Mouse (Mus musculus): ENCODE measurements around the gene Gm14443. TPM values are rescaled to one million over a fixed set of nuclear protein-coding genes. Genes with fewer than 3 reads are reported as not detected.
"Not testable (repeated sequence)": the region's sequence is repeated elsewhere in the genome, so short reads cannot be mapped to it uniquely, and the experiment has no call there.

Gene Gm14443
- 0.90 and 0.97 TPM in 2 replicates for polyA plus RNA-seq (2014; fragmentation: Nextera tagmentation; extraction: Ambion mirVana)

- H3K9me3 ChIP-seq (replicated peaks; ENCODE audit: control insufficient read depth, low read length); H3K4me1 ChIP-seq (ENCODE audit: control insufficient read depth, insufficient read depth, low read length); H3K4me2 ChIP-seq (ENCODE audit: low read length); H3K27me3 ChIP-seq (replicated peaks; ENCODE audit: control insufficient read depth, insufficient read depth, low read length); DNase-seq (ENCODE audit: low spot score); H3K27ac ChIP-seq (ENCODE audit: low read depth, low read length); H3K9ac ChIP-seq (ENCODE audit: low read length); H3K36me3 ChIP-seq (ENCODE audit: control insufficient read depth, insufficient read depth, low read length); H3K4me3 ChIP-seq (ENCODE audit: low read depth, low read length); ATAC-seq: not testable (repeated sequence)
- WGBS: 80% methylated on average over 12 of the region's 12 CpGs
Observed at GRCm38 (mm10) chr2:175175401-175176180, at the start of gene Gm14443. Gm14443 (minus strand) TSS chr2:175175871.

- not testable (repeated sequence) for H3K4me1 ChIP-seq (ENCODE audit: control insufficient read depth, insufficient read depth, low read length); H3K4me3 ChIP-seq (ENCODE audit: low read depth, low read length); ATAC-seq; H3K27ac ChIP-seq (ENCODE audit: low read depth, low read length); H3K9ac ChIP-seq (ENCODE audit: low read length); H3K36me3 ChIP-seq (ENCODE audit: control insufficient read depth, insufficient read depth, low read length); DNase-seq (ENCODE audit: low spot score); H3K9me3 ChIP-seq (replicated peaks; ENCODE audit: control insufficient read depth, low read length); H3K27me3 ChIP-seq (replicated peaks; ENCODE audit: control insufficient read depth, insufficient read depth, low read length); H3K4me2 ChIP-seq (ENCODE audit: low read length)
- WGBS: no CpG with 5 or more reads among the region's 7 CpGs
Observed at GRCm38 (mm10) chr2:175206732-175207131, 31.1 kb upstream of the Gm14443 start, which contains the start of gene Gm14391. Gm14391 (minus strand) TSS chr2:175206917.

GRCm38 (mm10) chr2:175179008-175179407 lies 3.3 kb upstream of the Gm14443 start:
- WGBS: 50% methylated on average over 1 of the region's 1 CpGs
- not testable (repeated sequence) for H3K4me3 ChIP-seq (ENCODE audit: low read depth, low read length); DNase-seq (ENCODE audit: low spot score); H3K4me1 ChIP-seq (ENCODE audit: control insufficient read depth, insufficient read depth, low read length); H3K9ac ChIP-seq (ENCODE audit: low read length); H3K27me3 ChIP-seq (replicated peaks; ENCODE audit: control insufficient read depth, insufficient read depth, low read length); H3K36me3 ChIP-seq (ENCODE audit: control insufficient read depth, insufficient read depth, low read length); H3K9me3 ChIP-seq (replicated peaks; ENCODE audit: control insufficient read depth, low read length); H3K4me2 ChIP-seq (ENCODE audit: low read length); H3K27ac ChIP-seq (ENCODE audit: low read depth, low read length); ATAC-seq

GRCm38 (mm10) chr2:175176312-175176711 lies 641 bp upstream of the Gm14443 start:
- no peak overlapping the region for H3K4me2 ChIP-seq (ENCODE audit: low read length)
- DNase-seq (ENCODE audit: low spot score): no peak
- ATAC-seq: no peak
- H3K4me3 ChIP-seq (ENCODE audit: low read depth, low read length): no peak overlapping the region
- H3K27me3 ChIP-seq (replicated peaks; ENCODE audit: control insufficient read depth, insufficient read depth, low read length): no peaks in the 10 kb centered on the region
- no peak overlapping the region for H3K9ac ChIP-seq (ENCODE audit: low read length)
- no peaks in the 10 kb centered on the region for H3K36me3 ChIP-seq (ENCODE audit: control insufficient read depth, insufficient read depth, low read length)
- H3K27ac ChIP-seq (ENCODE audit: low read depth, low read length): no peak overlapping the region
- no peaks in the 10 kb centered on the region for H3K9me3 ChIP-seq (replicated peaks; ENCODE audit: control insufficient read depth, low read length)
- H3K4me1 ChIP-seq (ENCODE audit: control insufficient read depth, insufficient read depth, low read length): no peaks in the 10 kb centered on the region
- WGBS: 86% methylated on average over 6 of the region's 6 CpGs

GRCm38 (mm10) chr2:175174058-175174457 lies 1.6 kb downstream of the Gm14443 start:
- H3K4me2 ChIP-seq (ENCODE audit: low read length); H3K4me1 ChIP-seq (ENCODE audit: control insufficient read depth, insufficient read depth, low read length); H3K9me3 ChIP-seq (replicated peaks; ENCODE audit: control insufficient read depth, low read length); ATAC-seq; H3K27me3 ChIP-seq (replicated peaks; ENCODE audit: control insufficient read depth, insufficient read depth, low read length); H3K4me3 ChIP-seq (ENCODE audit: low read depth, low read length); H3K36me3 ChIP-seq (ENCODE audit: control insufficient read depth, insufficient read depth, low read length); DNase-seq (ENCODE audit: low spot score); H3K27ac ChIP-seq (ENCODE audit: low read depth, low read length); H3K9ac ChIP-seq (ENCODE audit: low read length): not testable (repeated sequence)
- WGBS: 94% methylated on average over 2 of the region's 2 CpGs

GRCm38 (mm10) chr2:175172906-175173595 lies 2.6 kb downstream of the Gm14443 start:
- not testable (repeated sequence) for DNase-seq (ENCODE audit: low spot score)

GRCm38 (mm10) chr2:175172123-175172522 lies 3.5 kb downstream of the Gm14443 start:
- Histone ChIP-seq H3K27ac (ENCODE audit: low read depth, low read length) (no peak overlapping the region), H3K36me3 (ENCODE audit: control insufficient read depth, insufficient read depth, low read length) (no peaks in the 10 kb centered on the region), H3K4me3 (ENCODE audit: low read depth, low read length) (no peak overlapping the region), H3K9me3 (replicated peaks; ENCODE audit: control insufficient read depth, low read length) (no peaks in the 10 kb centered on the region), H3K9ac (ENCODE audit: low read length) (no peak overlapping the region), H3K4me1 (ENCODE audit: control insufficient read depth, insufficient read depth, low read length) (no peaks in the 10 kb centered on the region), H3K27me3 (replicated peaks; ENCODE audit: control insufficient read depth, insufficient read depth, low read length) (no peaks in the 10 kb centered on the region), H3K4me2 (ENCODE audit: low read length) (no peak overlapping the region)
- ATAC-seq (no peak), DNase-seq (ENCODE audit: low spot score) (no peak)
- 81% methylated on average over 3 of the region's 3 CpGs for WGBS

More at GRCm38 (mm10) chr2:175172906-175173595, 2.6 kb downstream of the Gm14443 start:
- H3K36me3 ChIP-seq (ENCODE audit: control insufficient read depth, insufficient read depth, low read length); H3K4me1 ChIP-seq (ENCODE audit: control insufficient read depth, insufficient read depth, low read length); H3K9ac ChIP-seq (ENCODE audit: low read length); H3K27ac ChIP-seq (ENCODE audit: low read depth, low read length); H3K27me3 ChIP-seq (replicated peaks; ENCODE audit: control insufficient read depth, insufficient read depth, low read length); H3K4me2 ChIP-seq (ENCODE audit: low read length); H3K9me3 ChIP-seq (replicated peaks; ENCODE audit: control insufficient read depth, low read length); ATAC-seq; H3K4me3 ChIP-seq (ENCODE audit: low read depth, low read length): not testable (repeated sequence)
- 90% methylated on average over 3 of the region's 3 CpGs for WGBS

GRCm38 (mm10) chr2:175166870-175167269 lies 8.8 kb downstream of the Gm14443 start:
- not testable (repeated sequence) for H3K9ac ChIP-seq (ENCODE audit: low read length)

GRCm38 (mm10) chr2:175165110-175165509 lies 10.6 kb downstream of the Gm14443 start:
- H3K4me1 ChIP-seq (ENCODE audit: control insufficient read depth, insufficient read depth, low read length); H3K9me3 ChIP-seq (replicated peaks; ENCODE audit: control insufficient read depth, low read length); ATAC-seq; H3K4me2 ChIP-seq (ENCODE audit: low read length); H3K36me3 ChIP-seq (ENCODE audit: control insufficient read depth, insufficient read depth, low read length); H3K27me3 ChIP-seq (replicated peaks; ENCODE audit: control insufficient read depth, insufficient read depth, low read length); H3K4me3 ChIP-seq (ENCODE audit: low read depth, low read length); H3K9ac ChIP-seq (ENCODE audit: low read length); DNase-seq (ENCODE audit: low spot score); H3K27ac ChIP-seq (ENCODE audit: low read depth, low read length): not testable (repeated sequence)
- WGBS: 95% methylated on average over 12 of the region's 12 CpGs

More at GRCm38 (mm10) chr2:175166870-175167269, 8.8 kb downstream of the Gm14443 start:
- not testable (repeated sequence) for DNase-seq (ENCODE audit: low spot score); ATAC-seq; H3K4me3 ChIP-seq (ENCODE audit: low read depth, low read length); H3K9me3 ChIP-seq (replicated peaks; ENCODE audit: control insufficient read depth, low read length); H3K27ac ChIP-seq (ENCODE audit: low read depth, low read length); H3K4me2 ChIP-seq (ENCODE audit: low read length); H3K36me3 ChIP-seq (ENCODE audit: control insufficient read depth, insufficient read depth, low read length); H3K27me3 ChIP-seq (replicated peaks; ENCODE audit: control insufficient read depth, insufficient read depth, low read length); H3K4me1 ChIP-seq (ENCODE audit: control insufficient read depth, insufficient read depth, low read length)
- 89% methylated on average over 2 of the region's 2 CpGs for WGBS

Data from forebrain, embryonic 14.5 days (tissue).